ENCODE assay signal across 51 mouse cellular contexts in genomic region chr13:27802765-27803164, GRCm38 (mm10). TPM values are rescaled to one million over a fixed set of nuclear protein-coding genes. Genes with fewer than 3 reads are reported as not detected.
"Had no signal": no experiment of that assay in that cellular context is flagged by ENCODE, and none has a peak within 500 bp of the region (broad histone marks: within the 10 kb centered on the region; RNA-seq: fewer than 3 reads in every experiment).

No protein-coding gene starts in this region.

- H3K9me3 ChIP-seq: heart, embryonic 12.5 days; heart, embryonic 13.5 days; heart, embryonic 15.5 days; hindbrain, embryonic 10.5 days; hindbrain, embryonic 12.5 days; hindbrain, embryonic 13.5 days; hindbrain, embryonic 15.5 days; intestine, embryonic 15.5 days; kidney, embryonic 15.5 days had no signal

- H3K27ac ChIP-seq: heart, embryonic 13.5 days; heart, embryonic 15.5 days; hindbrain, embryonic 10.5 days; hindbrain, embryonic 12.5 days; hindbrain, embryonic 13.5 days; hindbrain, embryonic 14.5 days; hindbrain, embryonic 15.5 days; hindbrain, postnatal 0 days; intestine, embryonic 15.5 days; kidney, embryonic 15.5 days; kidney, postnatal 0 days; layer of hippocampus, adult 2 months; left cerebral cortex, adult 2 months had no signal

- H3K27me3 ChIP-seq: heart, embryonic 12.5 days; heart, embryonic 13.5 days; heart, embryonic 15.5 days; hindbrain, embryonic 12.5 days; hindbrain, embryonic 13.5 days; hindbrain, embryonic 15.5 days; intestine, embryonic 15.5 days; kidney, embryonic 15.5 days had no signal

- DNase-seq: heart, postnatal 10 days; heart, postnatal 14 days; heart, postnatal 36 days; heart, postnatal 4 days; kidney, adult 11 months; kidney, adult 18-20 months; kidney, adult 2 months; kidney, adult 8-10 months; kidney, adult 9 months; kidney, postnatal 10 days; kidney, postnatal 14 days; kidney, postnatal 25 days; kidney, postnatal 36 days; kidney, postnatal 4 days; layer of hippocampus, adult 9-11 months; layer of hippocampus, postnatal 36 days had no signal

- H3K4me3 ChIP-seq: heart, embryonic 12.5 days; heart, embryonic 13.5 days; heart, embryonic 15.5 days; hindbrain, embryonic 10.5 days; hindbrain, embryonic 12.5 days; hindbrain, embryonic 13.5 days; hindbrain, embryonic 15.5 days; intestine, embryonic 15.5 days; kidney, embryonic 15.5 days; layer of hippocampus, adult 2 months; left cerebral cortex, adult 2 months had no signal

- H3K36me3 ChIP-seq: heart, embryonic 12.5 days; heart, embryonic 13.5 days; heart, embryonic 15.5 days; hindbrain, embryonic 10.5 days; hindbrain, embryonic 12.5 days; hindbrain, embryonic 13.5 days; hindbrain, embryonic 15.5 days; intestine, embryonic 15.5 days; kidney, embryonic 15.5 days had no signal

- H3K9ac ChIP-seq: heart, embryonic 12.5 days; heart, embryonic 13.5 days; heart, embryonic 15.5 days; hindbrain, embryonic 12.5 days; hindbrain, embryonic 13.5 days; hindbrain, embryonic 14.5 days; hindbrain, embryonic 15.5 days; intestine, embryonic 15.5 days; kidney, embryonic 15.5 days had no signal

- H3K4me1 ChIP-seq: heart, embryonic 12.5 days; heart, embryonic 13.5 days; heart, embryonic 15.5 days; hindbrain, embryonic 10.5 days; hindbrain, embryonic 12.5 days; hindbrain, embryonic 13.5 days; hindbrain, embryonic 15.5 days; intestine, embryonic 15.5 days; kidney, embryonic 15.5 days had no signal

- ATAC-seq: hindbrain, embryonic 16.5 days; hindbrain, postnatal 0 days; inflammation-experienced regulatory T-cells, adult 6 months; intestine, embryonic 15.5 days; intestine, embryonic 16.5 days; intestine, postnatal 0 days had no signal

- H3K4me2 ChIP-seq: heart, embryonic 11.5 days; heart, embryonic 12.5 days; heart, embryonic 13.5 days; heart, embryonic 15.5 days; hindbrain, embryonic 12.5 days; hindbrain, embryonic 13.5 days; hindbrain, embryonic 14.5 days; hindbrain, embryonic 15.5 days; intestine, embryonic 15.5 days; kidney, embryonic 15.5 days had no signal

RNA-seq across cellular contexts. Expression of gene Prl2a1, which starts 1.3 kb away (rescaled TPM):
- total RNA-seq: heart, postnatal 10 days; heart, postnatal 14 days; heart, postnatal 25 days; heart, postnatal 36 days; heart, postnatal 4 days; hematopoietic stem cell, adult 5-6 weeks; hindbrain, postnatal 0 days; layer of hippocampus, adult 18-20 months; layer of hippocampus, adult 2 months; layer of hippocampus, adult 8-10 months; layer of hippocampus, postnatal 10 days; layer of hippocampus, postnatal 14 days; layer of hippocampus, postnatal 25 days; layer of hippocampus, postnatal 36 days; left cerebral cortex, adult 18-20 months; left cerebral cortex, adult 2 months had no signal
- polyA plus RNA-seq: heart, embryonic 11.5 days; heart, embryonic 12.5 days; heart, embryonic 13.5 days; heart, embryonic 14.5 days; heart, embryonic 15.5 days; heart, embryonic 16.5 days; heart, postnatal 0 days; hindbrain, embryonic 10.5 days; hindbrain, embryonic 11.5 days; hindbrain, embryonic 12.5 days; hindbrain, embryonic 13.5 days; hindbrain, embryonic 14.5 days; hindbrain, embryonic 15.5 days; hindbrain, embryonic 16.5 days; hindbrain, postnatal 0 days; inflammation-experienced regulatory T-cells, adult 6 months; intestine, embryonic 14.5 days; intestine, embryonic 15.5 days; intestine, embryonic 16.5 days; intestine, postnatal 0 days; kidney, adult 2 months; kidney, embryonic 14.5 days; kidney, embryonic 15.5 days; kidney, embryonic 16.5 days; kidney, postnatal 0 days; large intestine, adult 2 months had no signal

RNA-seq across cellular contexts. Expression of gene Prl7c1, which starts 22.2 kb away (rescaled TPM):
- total RNA-seq: heart, postnatal 10 days; heart, postnatal 14 days; heart, postnatal 25 days; heart, postnatal 36 days; heart, postnatal 4 days; hematopoietic stem cell, adult 5-6 weeks; hindbrain, postnatal 0 days; layer of hippocampus, adult 18-20 months; layer of hippocampus, adult 2 months; layer of hippocampus, adult 8-10 months; layer of hippocampus, postnatal 10 days; layer of hippocampus, postnatal 14 days; layer of hippocampus, postnatal 25 days; layer of hippocampus, postnatal 36 days; left cerebral cortex, adult 18-20 months; left cerebral cortex, adult 2 months had no signal
- polyA plus RNA-seq: heart, embryonic 11.5 days; heart, embryonic 12.5 days; heart, embryonic 13.5 days; heart, embryonic 14.5 days; heart, embryonic 15.5 days; heart, embryonic 16.5 days; heart, postnatal 0 days; hindbrain, embryonic 10.5 days; hindbrain, embryonic 11.5 days; hindbrain, embryonic 12.5 days; hindbrain, embryonic 13.5 days; hindbrain, embryonic 14.5 days; hindbrain, embryonic 15.5 days; hindbrain, embryonic 16.5 days; hindbrain, postnatal 0 days; inflammation-experienced regulatory T-cells, adult 6 months; intestine, embryonic 14.5 days; intestine, embryonic 15.5 days; intestine, embryonic 16.5 days; intestine, postnatal 0 days; kidney, adult 2 months; kidney, embryonic 14.5 days; kidney, embryonic 15.5 days; kidney, embryonic 16.5 days; kidney, postnatal 0 days; large intestine, adult 2 months had no signal

RNA-seq across cellular contexts. Expression of gene Prl2c1, which starts 46.4 kb away (rescaled TPM):
- total RNA-seq: heart, postnatal 10 days; heart, postnatal 14 days; heart, postnatal 25 days; heart, postnatal 36 days; heart, postnatal 4 days; hematopoietic stem cell, adult 5-6 weeks; hindbrain, postnatal 0 days; layer of hippocampus, adult 18-20 months; layer of hippocampus, adult 2 months; layer of hippocampus, adult 8-10 months; layer of hippocampus, postnatal 10 days; layer of hippocampus, postnatal 14 days; layer of hippocampus, postnatal 25 days; layer of hippocampus, postnatal 36 days; left cerebral cortex, adult 18-20 months; left cerebral cortex, adult 2 months had no signal
- polyA plus RNA-seq: heart, embryonic 11.5 days; heart, embryonic 12.5 days; heart, embryonic 13.5 days; heart, embryonic 14.5 days; heart, embryonic 15.5 days; heart, embryonic 16.5 days; heart, postnatal 0 days; hindbrain, embryonic 10.5 days; hindbrain, embryonic 11.5 days; hindbrain, embryonic 12.5 days; hindbrain, embryonic 13.5 days; hindbrain, embryonic 14.5 days; hindbrain, embryonic 15.5 days; hindbrain, embryonic 16.5 days; hindbrain, postnatal 0 days; inflammation-experienced regulatory T-cells, adult 6 months; intestine, embryonic 14.5 days; intestine, embryonic 15.5 days; intestine, embryonic 16.5 days; intestine, postnatal 0 days; kidney, adult 2 months; kidney, embryonic 14.5 days; kidney, embryonic 15.5 days; kidney, embryonic 16.5 days; kidney, postnatal 0 days; large intestine, adult 2 months had no signal
